Mouse (Mus musculus): ENCODE results near the gene Rep15. TPM values are rescaled to one million over a fixed set of nuclear protein-coding genes. Genes with fewer than 3 reads are reported as not detected.

Rep15 gene
- polyA plus RNA-seq, 2 experiments: 1.3 TPM

DNA sequence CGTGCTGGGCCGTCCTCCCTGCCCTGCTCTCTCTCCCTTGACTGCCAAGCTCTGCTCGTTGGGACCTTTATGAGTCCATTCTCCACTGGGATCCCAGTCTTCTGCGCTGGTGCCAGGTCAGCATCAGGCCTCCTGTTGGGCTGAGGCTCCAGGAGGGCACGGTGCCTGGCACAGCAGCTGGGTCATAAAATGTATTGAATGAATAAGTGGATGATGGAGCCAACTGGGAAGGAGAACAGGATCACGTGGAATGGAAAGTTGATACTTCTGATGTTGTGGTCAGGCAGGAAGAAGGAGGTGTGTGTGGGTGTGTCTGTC is 32.5 kb downstream of the Rep15 start:
- TF ChIP-seq POLR2A (IDR thresholded peaks at IDR 0.05; ENCODE audit: borderline replicate concordance, extremely low read depth, insufficient read depth, insufficient read length): no peak
- WGBS: 47% methylated on average over 6 of the region's 6 CpGs
- ATAC-seq (ENCODE audit: low FRiP score, low read depth): no peak

DNA sequence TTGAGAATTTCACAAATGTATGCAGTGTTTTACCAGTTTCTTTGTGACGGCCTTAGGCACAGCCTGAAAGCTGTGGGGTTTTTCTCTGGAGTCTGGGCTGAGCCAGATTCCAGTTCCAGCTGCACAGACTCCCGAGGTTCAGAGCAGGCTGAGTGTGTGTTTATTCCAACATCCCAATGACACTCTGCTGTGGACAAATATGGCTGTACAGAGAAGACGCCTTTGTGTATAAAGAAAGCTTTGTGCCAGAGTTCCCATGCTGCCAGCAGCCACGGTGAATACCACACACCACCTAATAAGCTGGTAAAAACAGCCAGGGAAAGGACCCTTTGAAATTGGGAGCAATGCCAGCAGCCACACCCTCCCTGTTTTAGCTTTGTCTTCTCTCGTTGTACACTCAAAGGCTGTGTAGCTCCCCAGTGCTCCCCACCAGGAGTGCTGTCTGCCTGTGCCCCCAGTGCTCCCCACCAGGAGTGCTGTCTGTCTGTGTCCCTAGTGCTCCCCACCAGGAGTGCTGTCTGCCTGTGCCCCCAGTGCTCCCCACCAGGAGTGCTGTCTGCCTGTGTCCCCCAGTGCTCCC is 43.5 kb downstream of the Rep15 start:
- ATAC-seq (ENCODE audit: low FRiP score, low read depth) (no peak), DNase-seq (ENCODE audit: low spot score) (no peak)
- H3K4me3 ChIP-seq (replicated peaks; ENCODE audit: low read length): no peak overlapping the region
- 56% methylated on average over 5 of the region's 5 CpGs for WGBS
- H3K36me3 ChIP-seq (ENCODE audit: control insufficient read depth, insufficient read depth, low read length): peaks cover 21% of the 10 kb centered on the region
- no peaks in the 10 kb centered on the region for H3K4me1 ChIP-seq (ENCODE audit: control insufficient read depth, insufficient read depth, low read length)
- no peak overlapping the region for H3K9ac ChIP-seq (ENCODE audit: low read depth, low read length, severe bottlenecking)
- no peaks in the 10 kb centered on the region for H3K9me3 ChIP-seq (ENCODE audit: control insufficient read depth, low read length)
- no peak for TF ChIP-seq POLR2A (IDR thresholded peaks at IDR 0.05; ENCODE audit: borderline replicate concordance, extremely low read depth, insufficient read depth, insufficient read length)
- no peak overlapping the region for H3K27ac ChIP-seq (replicated peaks; ENCODE audit: low read depth, low read length)
- no peaks in the 10 kb centered on the region for H3K27me3 ChIP-seq (ENCODE audit: control insufficient read depth, insufficient read depth, low read length)
- H3K4me2 ChIP-seq (replicated peaks; ENCODE audit: low read depth, low read length, severe bottlenecking): no peak overlapping the region

More for the DNA sequence above, 32.5 kb downstream of the Rep15 start:
- Histone ChIP-seq H3K4me2 (replicated peaks; ENCODE audit: low read depth, low read length, severe bottlenecking) (no peak overlapping the region), H3K9ac (ENCODE audit: low read depth, low read length, severe bottlenecking) (no peak overlapping the region), H3K36me3 (ENCODE audit: control insufficient read depth, insufficient read depth, low read length) (peaks cover 54% of the 10 kb centered on the region), H3K9me3 (ENCODE audit: control insufficient read depth, low read length) (no peaks in the 10 kb centered on the region), H3K27ac (replicated peaks; ENCODE audit: low read depth, low read length) (no peak overlapping the region), H3K27me3 (ENCODE audit: control insufficient read depth, insufficient read depth, low read length) (no peaks in the 10 kb centered on the region), H3K4me1 (ENCODE audit: control insufficient read depth, insufficient read depth, low read length) (peaks cover 10% of the 10 kb centered on the region), H3K4me3 (replicated peaks; ENCODE audit: low read length) (no peak overlapping the region)
- no peak for DNase-seq (ENCODE audit: low spot score)

DNA sequence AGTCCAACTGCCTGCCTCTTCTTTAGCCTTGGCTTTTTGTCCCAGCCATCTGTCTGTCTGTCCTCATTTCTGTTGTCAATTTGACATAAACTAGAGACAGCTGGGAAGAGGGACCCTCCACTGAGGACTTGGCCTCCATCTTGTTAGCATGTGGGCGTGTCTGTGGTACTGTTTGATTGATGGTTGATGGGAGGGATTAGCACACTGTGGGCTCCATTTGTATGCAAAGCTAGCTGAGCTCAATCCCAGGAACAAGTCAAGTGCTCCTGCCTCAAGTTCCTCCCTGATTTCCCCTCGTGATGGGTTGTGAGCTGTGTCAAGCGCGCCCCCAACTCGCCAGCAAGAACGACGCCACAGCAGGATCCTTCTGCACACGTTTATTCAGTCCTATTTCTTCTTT is 44.5 kb downstream of the Rep15 start:
- Histone ChIP-seq H3K4me3 (replicated peaks; ENCODE audit: low read length) (no peak overlapping the region), H3K9ac (ENCODE audit: low read depth, low read length, severe bottlenecking) (no peak overlapping the region), H3K27me3 (ENCODE audit: control insufficient read depth, insufficient read depth, low read length) (no peaks in the 10 kb centered on the region), H3K36me3 (ENCODE audit: control insufficient read depth, insufficient read depth, low read length) (peaks cover 11% of the 10 kb centered on the region), H3K4me1 (ENCODE audit: control insufficient read depth, insufficient read depth, low read length) (no peaks in the 10 kb centered on the region), H3K9me3 (ENCODE audit: control insufficient read depth, low read length) (no peaks in the 10 kb centered on the region), H3K4me2 (replicated peaks; ENCODE audit: low read depth, low read length, severe bottlenecking) (no peak overlapping the region), H3K27ac (replicated peaks; ENCODE audit: low read depth, low read length) (no peak overlapping the region)
- ATAC-seq (ENCODE audit: low FRiP score, low read depth) (no peak), DNase-seq (ENCODE audit: low spot score) (no peak)
- no peak for TF ChIP-seq POLR2A (IDR thresholded peaks at IDR 0.05; ENCODE audit: borderline replicate concordance, extremely low read depth, insufficient read depth, insufficient read length)
- 82% methylated on average over 8 of the region's 8 CpGs for WGBS

DNA sequence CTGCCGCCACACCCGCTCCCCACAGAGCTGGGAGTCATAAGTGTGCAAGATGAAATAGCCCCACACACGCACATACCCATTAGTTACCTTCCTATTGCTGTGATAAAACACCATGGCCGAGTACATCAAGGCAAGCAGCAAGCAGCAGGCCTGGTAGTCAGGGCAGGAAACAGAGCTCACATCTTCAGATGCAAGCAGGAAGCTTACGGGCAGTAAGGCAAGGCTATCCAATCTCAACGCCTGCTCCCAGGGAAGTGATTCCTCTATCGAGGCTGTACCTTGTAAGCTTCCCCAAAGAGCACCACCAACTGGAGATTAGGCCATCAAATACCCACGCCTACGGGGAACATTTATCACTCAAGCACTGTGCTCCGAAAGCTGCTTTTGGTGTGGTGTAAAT is 47.5 kb downstream of the Rep15 start:
- Histone ChIP-seq H3K27me3 (ENCODE audit: control insufficient read depth, insufficient read depth, low read length) (no peaks in the 10 kb centered on the region), H3K9me3 (ENCODE audit: control insufficient read depth, low read length) (no peaks in the 10 kb centered on the region), H3K9ac (ENCODE audit: low read depth, low read length, severe bottlenecking) (no peak overlapping the region), H3K27ac (replicated peaks; ENCODE audit: low read depth, low read length) (no peak overlapping the region), H3K4me2 (replicated peaks; ENCODE audit: low read depth, low read length, severe bottlenecking) (no peak overlapping the region), H3K4me1 (ENCODE audit: control insufficient read depth, insufficient read depth, low read length) (no peaks in the 10 kb centered on the region), H3K36me3 (ENCODE audit: control insufficient read depth, insufficient read depth, low read length) (no peaks in the 10 kb centered on the region; the same call in 1 of the 2 replicates), H3K4me3 (replicated peaks; ENCODE audit: low read length) (no peak overlapping the region)
- DNase-seq (ENCODE audit: low spot score) (no peak), ATAC-seq (ENCODE audit: low FRiP score, low read depth) (no peak)
- no peak for TF ChIP-seq POLR2A (IDR thresholded peaks at IDR 0.05; ENCODE audit: borderline replicate concordance, extremely low read depth, insufficient read depth, insufficient read length)
- WGBS: 88% methylated on average over 10 of the region's 10 CpGs

Other genes with a start within 250 kb of the Rep15 start
- 13.4 and 20.5 TPM in 2 replicates for gene Arntl2, start 236.5 kb upstream of the Rep15 start, polyA plus RNA-seq (2012; rRNA removed)
- 3.2 and 3.6 TPM in 2 replicates for gene Arntl2, start 236.5 kb upstream of the Rep15 start, polyA plus RNA-seq (2014; fragmentation: Nextera tagmentation; extraction: Ambion mirVana)
- gene Smco2, start 182.5 kb upstream of the Rep15 start, polyA plus RNA-seq (2012; rRNA removed): not detected in 2 replicates
- gene Smco2, start 182.5 kb upstream of the Rep15 start, polyA plus RNA-seq (2014; fragmentation: Nextera tagmentation; extraction: Ambion mirVana): not detected in 2 replicates
- gene Ppfibp1, start 144.1 kb upstream of the Rep15 start, polyA plus RNA-seq (2012; rRNA removed): 43.9 and 46.3 TPM in 2 replicates
- gene Ppfibp1, start 144.1 kb upstream of the Rep15 start, polyA plus RNA-seq (2014; fragmentation: Nextera tagmentation; extraction: Ambion mirVana): 59.7 and 59.8 TPM in 2 replicates
- gene 1700034J05Rik, start 78.2 kb upstream of the Rep15 start, polyA plus RNA-seq (2012; rRNA removed): not detected in 2 replicates
- gene 1700034J05Rik, start 78.2 kb upstream of the Rep15 start, polyA plus RNA-seq (2014; fragmentation: Nextera tagmentation; extraction: Ambion mirVana): 0.21 and 0.56 TPM in 2 replicates
- 17.3 and 33.4 TPM in 2 replicates for gene Mrps35, start 10.2 kb downstream of the Rep15 start, polyA plus RNA-seq (2012; rRNA removed)
- gene Mrps35, start 10.2 kb downstream of the Rep15 start, polyA plus RNA-seq (2014; fragmentation: Nextera tagmentation; extraction: Ambion mirVana): 93.2 and 104 TPM in 2 replicates
- gene Mansc4, start 54.4 kb downstream of the Rep15 start, polyA plus RNA-seq (2012; rRNA removed): 0.44 and 0.68 TPM in 2 replicates
- 1.0 and 1.4 TPM in 2 replicates for gene Mansc4, start 54.4 kb downstream of the Rep15 start, polyA plus RNA-seq (2014; fragmentation: Nextera tagmentation; extraction: Ambion mirVana)
- 10.4 and 12.6 TPM in 2 replicates for gene Klhl42, start 58.8 kb downstream of the Rep15 start, polyA plus RNA-seq (2012; rRNA removed)
- gene Klhl42, start 58.8 kb downstream of the Rep15 start, polyA plus RNA-seq (2014; fragmentation: Nextera tagmentation; extraction: Ambion mirVana): 16.5 and 16.9 TPM in 2 replicates
- 15.1 and 19.1 TPM in 2 replicates for gene Pthlh, start 231.6 kb downstream of the Rep15 start, polyA plus RNA-seq (2012; rRNA removed)
- gene Pthlh, start 231.6 kb downstream of the Rep15 start, polyA plus RNA-seq (2014; fragmentation: Nextera tagmentation; extraction: Ambion mirVana): 13.3 and 15.9 TPM in 2 replicates